Mouse (Mus musculus) urinary bladder, postnatal 36 days (tissue): ENCODE measurements around the gene Usp39.

ENCODE experiments used
- DNase-seq, 2 experiments: peaks; one replicate each; pipeline ENCODE4 v3.0.0; 2022; ENCODE audit warnings: low spot score in 2 of 2, mixed read lengths in 1 of 2

Gene Usp39

DNA sequence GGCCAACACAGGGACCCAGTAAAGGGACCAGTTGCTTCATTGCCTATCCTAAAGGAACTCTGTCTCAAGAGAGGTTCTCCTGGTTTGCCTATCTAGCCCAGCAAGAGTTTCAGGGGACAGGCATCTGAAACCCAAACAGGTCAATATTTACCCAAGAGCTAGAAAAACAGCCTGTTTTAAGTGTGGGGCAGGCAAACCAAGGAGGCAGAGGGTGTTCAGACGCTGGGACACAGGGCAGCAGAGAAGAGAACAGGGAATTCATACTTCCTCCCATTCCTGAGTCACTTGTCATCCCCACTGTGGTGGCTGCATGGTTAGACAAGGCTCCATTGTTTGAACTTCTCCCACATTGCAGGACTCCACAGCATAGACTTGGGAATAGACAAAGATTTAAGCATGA, 26.6 kb upstream of the Usp39 start:
- DNase-seq = no peak

DNA sequence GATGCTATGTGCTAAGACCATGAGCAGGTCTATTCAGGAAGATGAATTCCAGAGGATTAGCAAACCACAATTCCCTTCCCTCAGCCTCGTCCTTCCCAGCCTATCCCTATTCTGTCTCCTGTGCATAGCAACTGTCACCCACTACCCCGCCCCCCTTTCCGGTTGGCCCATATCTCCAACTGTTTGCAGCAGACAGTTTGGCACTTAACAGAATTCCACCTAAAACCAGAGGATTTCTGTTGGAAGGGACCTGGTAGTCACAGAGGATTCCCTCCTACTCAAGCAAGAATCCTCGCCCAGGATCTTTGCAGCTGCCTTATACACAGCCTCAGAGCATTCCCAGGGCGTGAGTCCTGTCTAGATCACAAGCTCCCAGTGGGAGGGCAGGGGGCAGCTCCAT, 26.2 kb upstream of the Usp39 start:
- DNase-seq = no peak

DNA sequence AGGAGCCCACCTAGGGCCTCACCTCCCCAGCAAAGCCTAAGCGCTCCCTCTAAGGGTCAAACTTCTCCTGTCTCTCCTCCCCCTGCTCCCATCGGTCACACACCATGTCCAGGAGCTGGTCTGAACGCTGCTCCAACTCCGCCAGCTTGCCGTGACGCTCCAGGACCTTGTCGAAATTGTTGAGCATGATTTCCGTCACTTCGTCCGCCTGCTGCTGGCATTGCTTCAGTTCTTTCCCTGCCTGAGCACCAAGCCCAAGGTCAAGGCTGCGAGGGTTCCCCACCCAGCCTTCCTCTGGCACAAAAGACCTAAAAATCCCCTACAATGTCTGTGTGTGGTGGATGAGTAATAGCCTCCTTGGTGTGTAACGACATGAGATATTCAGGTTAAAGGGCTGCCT, 25.1 kb upstream of the Usp39 start:
- DNase-seq = peak in 1 of 2 experiments; percentile 28

DNA sequence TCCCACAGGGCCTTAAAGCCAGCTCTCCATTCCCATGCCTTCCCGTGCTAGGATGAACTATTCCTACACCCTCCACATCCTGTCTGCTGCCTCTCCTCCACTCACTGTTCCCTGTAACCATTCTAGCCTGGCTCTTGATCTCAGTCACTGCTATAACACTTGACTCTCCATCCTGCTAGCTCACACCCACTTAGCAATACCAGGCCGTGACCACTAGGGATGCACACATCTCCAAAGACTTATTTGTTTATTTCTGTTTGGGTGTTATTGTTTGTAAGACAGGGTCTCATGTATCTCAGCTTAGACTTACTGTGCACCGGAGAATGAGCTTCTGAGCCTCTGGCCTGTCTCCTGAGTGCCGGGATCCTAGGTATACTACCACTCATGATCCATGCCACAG, 24.6 kb upstream of the Usp39 start:
- no peak for DNase-seq

DNA sequence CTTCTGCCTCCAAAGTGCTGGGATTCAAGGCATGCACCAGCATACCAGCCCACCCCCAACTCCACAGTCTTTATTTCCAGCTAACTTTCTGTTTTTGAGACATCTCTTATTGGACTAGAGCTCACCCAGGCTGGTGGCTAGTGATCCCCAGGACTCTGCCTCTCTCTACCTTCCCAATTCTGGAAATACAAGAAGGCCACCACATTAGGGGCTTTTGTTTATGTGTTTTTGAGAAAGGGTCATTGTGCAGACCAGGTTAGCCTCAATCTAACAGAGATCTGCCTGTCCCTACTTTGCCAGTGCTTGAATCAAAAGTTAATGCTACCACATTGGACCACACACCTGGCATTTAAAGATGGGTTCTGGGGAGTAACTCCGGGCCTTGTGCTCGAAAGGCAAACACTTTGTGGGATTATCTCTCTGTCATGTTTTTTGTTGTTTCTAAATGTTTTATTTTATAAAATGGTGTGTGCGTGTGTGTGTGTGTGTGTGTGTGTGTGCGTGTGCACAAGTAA, 22.5 kb upstream of the Usp39 start:
- no peak for DNase-seq

DNA sequence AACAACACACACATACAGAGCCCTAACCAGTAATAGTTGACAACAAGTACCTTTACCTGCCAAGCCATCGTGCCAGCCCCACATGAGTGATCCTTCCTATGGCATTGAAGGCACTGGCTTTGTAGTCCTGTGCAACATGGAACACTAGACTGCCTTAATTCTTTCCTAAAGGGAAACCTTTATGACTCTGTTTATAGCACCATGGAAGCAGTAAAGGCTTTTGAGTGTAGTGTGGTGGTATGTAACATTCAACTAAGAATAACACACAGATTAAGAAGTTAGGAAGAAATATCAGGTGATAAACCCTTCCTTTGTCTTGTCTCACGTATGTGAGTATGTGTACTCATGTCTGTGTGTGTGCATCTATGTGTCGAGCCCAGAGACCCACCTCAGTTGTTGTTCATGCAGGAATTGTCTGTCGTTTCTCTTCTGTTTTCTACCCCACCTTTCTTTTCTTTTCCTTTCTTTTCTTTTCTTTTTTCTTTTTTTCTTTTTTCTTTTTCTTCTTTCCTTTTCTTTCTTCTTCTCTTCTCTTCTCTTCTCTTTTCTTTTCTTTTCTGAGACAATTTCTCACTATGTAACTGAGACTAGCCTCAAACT, 22.0 kb upstream of the Usp39 start, which contains the start of gene Rnf181:
TSS of gene Rnf181 (minus strand) at position 113 of the 600 bp plus-strand sequence.
- no peak for DNase-seq

DNA sequence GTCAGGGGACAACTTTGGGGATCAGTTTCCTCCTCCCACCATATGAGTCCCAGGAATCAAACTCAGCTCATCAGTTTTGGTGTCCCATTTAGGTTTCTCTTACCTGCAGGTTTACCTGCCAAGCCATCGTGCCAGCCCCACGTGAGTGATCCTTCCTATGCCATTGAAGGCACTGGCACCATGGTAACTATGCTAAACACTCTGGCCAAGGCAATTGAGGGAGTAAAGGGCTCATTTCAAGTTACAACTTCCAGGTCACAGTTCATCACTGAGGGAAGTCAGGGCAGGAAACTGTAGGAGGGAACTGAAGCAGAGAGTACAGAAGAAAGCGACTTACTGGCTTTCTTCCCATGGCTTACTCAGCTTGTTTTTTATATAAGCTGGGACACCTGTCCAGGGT, 21.3 kb upstream of the Usp39 start:
- DNase-seq = no peak

DNA sequence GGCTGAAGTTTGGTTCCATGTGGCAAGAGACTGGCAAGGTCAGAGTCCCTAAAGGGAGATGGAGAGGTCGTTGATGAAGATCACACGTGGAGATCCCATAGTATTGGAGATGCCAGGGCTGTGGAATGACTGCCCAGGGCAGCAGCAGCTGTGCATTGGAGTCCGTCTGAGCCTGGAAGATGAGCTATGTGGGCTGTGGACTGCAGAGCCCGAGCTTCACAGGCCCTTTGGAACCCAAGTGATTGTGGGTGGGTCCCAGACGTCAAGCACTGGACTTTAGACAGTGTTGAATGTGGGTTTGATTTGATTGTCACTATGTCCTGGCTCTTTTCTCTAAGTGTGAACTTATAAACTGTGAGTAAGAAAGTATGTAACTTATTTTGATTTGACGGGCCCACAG, 20.0 kb upstream of the Usp39 start:
- DNase-seq = no peak

DNA sequence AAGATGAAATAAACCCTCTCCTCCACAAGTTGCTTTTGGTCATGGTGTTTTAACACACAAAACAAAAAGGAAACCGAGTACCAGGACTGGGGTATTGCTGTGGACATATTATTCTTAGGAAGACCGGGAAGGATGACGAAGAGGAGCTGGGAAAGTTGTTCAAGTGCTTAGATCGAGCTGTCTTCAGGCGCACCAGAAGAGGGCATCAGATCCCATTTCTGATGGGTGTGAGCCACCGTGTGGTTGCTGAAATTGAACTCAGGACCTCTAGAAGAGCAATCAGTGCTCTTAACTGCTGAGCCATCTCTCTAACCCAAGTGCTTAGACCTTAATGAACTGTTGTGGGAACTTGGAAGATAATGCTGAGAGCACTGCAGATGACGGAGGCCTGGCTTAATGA, 19.0 kb upstream of the Usp39 start:
- no peak for DNase-seq

DNA sequence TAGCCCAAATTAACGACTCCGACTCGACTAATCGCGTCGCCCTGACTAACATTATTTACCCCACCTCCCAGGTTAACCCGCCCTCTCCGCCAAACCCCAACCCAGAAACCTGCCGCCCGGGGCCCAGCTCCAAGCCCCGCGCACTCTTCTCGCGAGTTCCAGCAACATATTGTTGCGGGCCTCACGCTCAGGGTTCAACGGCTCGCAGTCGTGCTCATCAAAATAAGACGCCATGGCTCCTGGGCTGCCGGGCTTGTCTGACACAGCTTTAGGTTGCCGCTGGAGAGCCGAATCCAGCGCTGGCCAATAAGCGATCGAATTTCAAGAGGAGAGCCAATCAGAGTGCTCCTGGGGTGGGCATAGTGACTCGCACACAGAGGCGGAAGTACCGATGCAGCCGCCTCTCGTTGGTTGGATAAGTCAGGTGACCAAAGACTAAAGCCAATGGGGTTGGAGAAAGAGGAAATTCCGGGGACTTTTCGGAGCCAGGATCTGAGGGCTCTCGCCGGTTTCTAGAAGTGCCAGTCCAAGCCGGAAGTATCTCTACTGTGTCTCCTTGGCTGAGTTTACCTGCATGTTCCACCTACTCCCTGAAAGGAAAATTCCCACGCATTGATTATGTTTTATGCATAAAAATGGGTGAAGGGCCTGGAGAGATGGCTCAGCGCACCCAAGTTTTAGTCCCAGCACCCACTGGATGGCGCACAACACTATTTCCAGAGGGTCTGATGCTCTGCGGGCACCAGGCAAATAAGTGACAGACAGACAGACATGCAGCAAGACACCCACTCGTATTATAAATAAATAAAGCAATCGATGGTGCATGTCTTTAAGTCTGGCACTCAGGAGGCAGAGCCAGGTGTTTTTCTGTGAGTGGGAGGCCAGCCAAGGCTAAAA, 17.4 kb upstream of the Usp39 start:
- DNase-seq = peak; percentile 92 to 95

DNA sequence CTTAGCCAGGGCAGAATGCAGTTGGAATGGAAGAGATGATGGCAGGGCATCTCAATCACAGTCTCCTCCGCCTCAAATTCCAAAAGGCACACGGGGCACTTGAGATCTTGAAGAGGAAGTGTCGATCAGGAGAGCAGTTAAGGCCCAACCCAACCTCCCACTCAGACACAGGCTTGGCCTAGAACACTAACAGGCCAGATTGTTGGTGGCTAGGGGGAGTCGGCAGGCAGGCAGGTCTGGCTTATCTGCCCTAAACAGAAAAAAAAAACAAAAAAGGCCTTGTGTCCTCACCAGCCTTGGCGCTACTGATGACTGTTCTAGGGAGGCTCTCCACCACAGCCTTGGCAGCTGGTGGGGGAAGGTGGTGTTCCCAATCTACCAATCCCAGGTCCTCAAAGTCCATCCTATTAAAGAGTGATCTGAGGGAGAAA, 16.2 kb upstream of the Usp39 start:
- no peak for DNase-seq

DNA sequence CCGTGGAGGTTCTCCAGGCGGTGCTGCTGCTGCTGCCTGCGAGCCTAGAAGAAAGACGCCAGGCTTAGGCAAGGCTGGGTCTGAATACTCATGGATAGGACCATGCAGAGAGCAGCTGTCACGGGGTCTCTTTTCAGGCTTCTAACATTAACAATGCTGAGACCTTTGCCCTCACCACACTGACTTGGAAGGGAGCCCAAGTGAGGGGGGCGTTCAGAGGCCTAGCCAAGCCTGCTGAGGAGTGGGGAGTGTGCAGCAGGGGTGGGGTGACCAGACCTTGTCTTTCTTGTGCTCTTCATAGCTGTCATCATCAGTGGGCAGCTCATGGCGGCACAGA, 15.6 kb upstream of the Usp39 start:
- DNase-seq = no peak

DNA sequence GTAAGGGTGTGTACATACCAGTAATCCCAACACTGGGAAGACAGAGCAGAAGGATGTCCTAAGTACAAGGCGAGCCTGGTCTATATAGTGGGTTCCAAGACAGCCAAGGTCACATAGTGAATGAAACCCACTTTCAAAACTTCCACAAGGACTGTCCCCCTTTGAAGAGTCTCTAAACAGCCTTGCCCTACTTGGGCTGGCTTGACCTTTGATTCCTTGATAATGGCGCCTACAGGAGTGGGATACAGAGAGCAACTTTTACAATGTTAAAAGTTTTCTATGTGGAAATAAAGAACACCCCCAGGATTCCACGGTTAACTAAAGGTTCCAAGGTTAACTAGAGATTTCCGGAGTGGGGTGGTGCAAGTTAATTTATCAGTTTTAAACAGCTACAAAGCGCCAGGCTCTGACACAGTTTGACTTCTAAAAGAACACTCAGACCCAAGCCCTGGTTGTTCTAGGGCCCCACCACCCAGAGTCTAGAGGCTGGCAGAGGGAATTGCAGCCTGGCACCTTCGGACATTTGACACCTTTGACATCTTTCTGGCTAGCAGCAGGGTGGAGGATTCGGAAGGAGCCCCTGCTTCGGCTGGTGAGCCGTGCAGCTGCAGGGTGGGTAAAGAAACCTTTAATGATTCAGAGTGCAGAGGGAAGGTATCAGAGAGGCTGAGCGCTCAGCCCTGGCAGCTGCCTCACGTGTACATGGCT, 15.1 kb upstream of the Usp39 start:
- DNase-seq = no peak

DNA sequence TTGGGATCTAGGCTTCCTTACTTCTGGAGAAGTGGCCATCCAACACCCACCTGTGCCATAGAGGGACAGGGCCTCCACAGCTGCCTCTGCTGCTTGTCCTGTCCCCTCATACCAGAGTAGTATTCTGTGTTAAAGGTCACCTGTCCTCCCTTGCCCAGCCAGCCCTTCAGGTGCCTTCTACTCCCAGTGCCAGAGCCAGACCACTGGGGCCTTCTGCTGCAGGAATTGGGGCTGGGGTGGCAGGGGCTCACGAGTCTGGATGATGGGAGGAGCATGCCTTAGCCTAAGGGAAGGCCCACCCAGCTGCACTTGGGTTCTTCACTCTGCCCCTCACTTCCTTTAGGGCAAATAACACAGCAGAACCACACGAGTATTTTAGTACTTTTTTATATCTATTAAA, 14.4 kb upstream of the Usp39 start:
- no peak for DNase-seq

DNA sequence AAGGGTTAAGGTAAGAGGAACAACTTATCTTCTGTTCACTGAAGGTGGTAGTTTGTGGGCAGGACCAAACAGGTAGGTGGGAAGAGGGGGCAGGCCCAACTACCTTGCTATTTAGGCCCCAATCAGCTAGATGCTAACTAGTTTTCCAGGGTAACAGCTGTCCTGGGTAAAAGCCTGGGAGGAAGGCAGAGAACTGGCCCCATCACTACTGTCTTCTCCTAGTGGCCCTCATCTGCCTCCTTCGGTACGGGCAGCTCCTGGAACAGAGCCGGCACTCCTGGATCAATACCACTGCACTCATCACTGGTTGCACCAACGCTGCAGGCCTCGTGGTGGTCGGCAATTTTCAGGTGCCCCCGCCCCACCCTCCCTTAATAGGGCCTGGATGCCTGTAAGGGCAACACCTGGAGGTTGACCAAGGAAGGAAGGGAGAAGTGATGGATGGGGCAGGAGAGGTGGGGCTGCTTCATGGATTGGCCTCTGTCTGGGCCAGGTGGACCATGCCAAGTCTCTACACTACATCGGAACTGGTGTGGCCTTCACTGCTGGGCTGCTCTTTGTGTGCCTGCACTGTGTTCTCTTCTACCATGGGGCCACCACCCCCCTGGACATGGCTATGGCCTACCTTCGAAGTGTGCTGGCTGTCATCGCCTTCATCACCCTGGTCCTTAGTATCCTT, 13.2 kb upstream of the Usp39 start:
- no peak for DNase-seq

DNA sequence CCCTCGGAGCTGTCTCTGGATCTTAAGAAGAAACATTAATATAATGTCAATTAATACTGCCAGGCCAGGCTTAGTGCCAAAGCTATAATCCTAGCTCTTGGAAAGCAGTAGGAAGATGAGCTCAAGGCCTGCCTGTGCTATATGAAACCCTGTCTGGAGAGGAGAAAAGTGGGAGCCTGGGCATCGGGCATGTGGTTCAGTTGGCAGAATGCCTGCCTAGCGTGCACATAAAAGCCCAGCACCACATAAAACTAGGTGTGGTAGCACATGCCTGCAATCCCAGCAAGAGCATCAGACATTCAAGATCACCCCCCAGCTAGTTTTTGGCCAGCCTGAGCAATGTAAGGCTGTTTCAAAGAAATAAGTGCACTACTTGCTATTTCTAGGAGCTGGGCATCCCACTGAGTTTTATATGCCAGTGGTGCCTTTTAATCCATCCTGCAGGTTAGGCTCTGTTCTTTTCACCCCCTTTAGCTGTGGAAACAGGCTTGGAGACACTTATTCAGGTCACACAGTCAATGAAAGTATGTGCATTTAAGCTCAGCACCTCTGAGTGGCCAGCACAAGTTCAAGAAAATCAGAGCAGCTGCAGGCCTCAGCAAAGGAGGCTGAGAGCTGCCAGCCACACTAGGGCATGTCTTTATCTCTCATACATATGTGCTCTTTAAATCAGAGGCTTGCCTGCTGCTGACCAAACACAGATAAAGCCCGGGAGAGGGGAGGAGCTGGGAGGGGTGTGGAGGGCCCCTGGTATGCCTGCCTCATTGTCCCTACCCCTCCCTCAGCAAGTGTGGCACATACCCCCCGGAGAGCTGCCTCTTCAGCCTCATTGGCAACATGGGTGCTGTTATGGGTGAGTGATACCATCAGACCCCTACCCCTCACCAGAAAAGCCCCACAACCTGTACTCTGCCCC, 12.4 kb upstream of the Usp39 start:
- no peak for DNase-seq

DNA sequence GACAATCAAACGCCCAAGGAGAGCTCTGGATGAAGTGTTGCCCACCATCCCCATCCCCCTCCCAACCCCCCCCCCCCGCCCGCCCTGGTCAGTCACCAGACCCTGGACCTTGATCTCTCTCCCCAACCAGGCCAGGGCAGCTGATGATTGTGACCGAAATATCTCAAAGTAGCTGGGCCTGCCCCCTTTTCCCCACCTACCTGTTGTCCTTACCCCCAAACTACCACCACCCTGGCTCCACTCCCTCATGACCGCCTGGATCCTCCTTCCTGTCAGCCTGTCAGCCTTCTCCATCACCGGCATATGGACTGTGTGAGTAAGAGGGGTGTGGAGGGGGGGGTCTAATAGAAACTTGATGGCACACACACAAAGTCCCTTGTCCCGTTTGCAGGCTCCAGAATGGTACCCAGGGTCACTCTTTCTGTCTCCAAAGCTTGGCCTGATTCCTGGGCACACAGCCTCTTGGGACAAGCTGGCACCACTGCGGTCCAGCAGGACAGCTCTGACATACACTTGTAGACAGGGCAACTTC, 11.1 kb upstream of the Usp39 start:
- DNase-seq = no peak

DNA sequence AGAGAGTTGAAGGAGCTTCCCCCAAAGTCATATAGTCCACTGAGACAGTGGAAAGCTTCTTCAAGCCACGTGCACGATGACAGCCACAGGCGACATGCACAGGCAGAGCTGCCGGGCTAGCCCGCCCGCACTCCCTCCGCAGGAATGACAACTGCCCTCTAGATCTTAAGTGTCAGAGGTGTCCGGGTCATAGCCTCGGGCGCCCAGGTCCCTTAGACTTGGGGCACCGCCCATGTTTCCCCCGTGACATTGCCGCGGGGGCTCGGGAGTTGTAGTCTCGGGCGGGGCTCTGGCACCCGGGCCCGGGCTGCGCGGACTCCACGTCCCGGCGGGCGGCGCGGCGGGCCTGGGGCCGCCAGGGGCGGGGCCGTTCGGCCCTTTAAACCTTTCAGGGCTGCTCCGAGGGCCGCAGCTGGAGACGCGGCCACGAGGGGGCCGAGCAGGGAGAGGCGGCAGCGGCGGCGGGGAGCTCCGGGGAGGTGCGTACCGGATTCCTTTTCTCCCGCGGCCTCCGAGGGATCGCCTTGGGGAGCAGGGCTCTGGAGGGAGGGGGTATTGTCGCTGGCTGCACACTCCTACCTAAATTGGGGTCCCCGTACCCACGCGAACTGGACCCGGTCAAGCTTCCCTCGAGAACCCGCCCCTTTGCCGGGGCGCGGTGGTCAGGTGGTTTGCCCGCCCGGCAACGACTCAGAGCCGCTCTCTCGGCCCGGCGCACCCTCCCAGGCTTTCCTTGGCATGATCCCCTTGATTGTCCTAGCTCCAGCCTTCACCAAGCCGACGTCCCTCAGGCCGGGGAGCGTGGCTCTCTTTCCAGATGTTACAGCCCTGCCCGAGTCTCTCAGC, 10.3 kb upstream of the Usp39 start, which contains the start of gene Tmem150a:
TSS of gene Tmem150a (plus strand) at position 382 of the 846 bp plus-strand sequence.
- DNase-seq = peak; percentile 67 to 82

DNA sequence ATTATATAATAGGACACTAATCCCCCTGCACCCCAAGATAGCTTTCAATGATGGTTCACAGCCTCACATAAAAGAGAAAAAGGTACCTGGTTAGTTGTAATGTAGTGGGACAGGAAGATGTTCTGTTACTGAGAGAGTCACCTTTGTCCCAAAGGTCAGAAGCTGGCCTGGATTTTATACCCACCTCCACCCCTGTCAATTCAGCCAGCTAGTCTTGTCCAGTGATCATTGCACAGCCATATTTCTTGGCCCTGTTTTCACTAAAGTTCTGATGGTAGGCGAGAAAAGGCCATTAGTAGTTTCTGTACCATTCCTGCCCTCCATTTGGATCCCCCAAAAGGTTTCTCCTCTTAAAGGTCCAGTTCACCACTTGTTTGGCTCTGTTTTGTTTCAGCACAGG, 9.0 kb upstream of the Usp39 start:
- DNase-seq = no peak
